Mouse (Mus musculus) heart, postnatal 10 days (tissue): ENCODE results near the gene F2r. TPM values are rescaled to one million over a fixed set of nuclear protein-coding genes. Genes with fewer than 3 reads are reported as not detected.

Experiments used
- total RNA-seq, 2 experiments: library from RNA; stranded (reverse); gene quantifications; 2 replicates each; pipeline ENCODE4 v1.2.3; 2021

The F2r gene
- total RNA-seq, 2 experiments from 2014 or later, result 49.6 to 50.1 TPM

Other genes starting within 250 kb of the F2r start
- 10 to 100 TPM; 25.7 to 28.2 TPM for gene Aggf1, start 243.1 kb downstream of the F2r start, total RNA-seq
- gene Crhbp, start 173.6 kb downstream of the F2r start, total RNA-seq, result not detected
- gene S100z, start 139.8 kb downstream of the F2r start, total RNA-seq, result not detected
- 1 to 10 TPM in 1 of 2 experiments, under 1 TPM in 1; 0.96 to 1.0 TPM for gene F2rl1, start 93.3 kb downstream of the F2r start, total RNA-seq
- gene F2rl2, start 78.4 kb upstream of the F2r start, total RNA-seq, result under 1 TPM in 1 of 2 experiments, not detected in 1; 0.17 TPM